Mouse (Mus musculus) limb, embryonic 14.5 days (tissue): ENCODE measurements around the gene Mtfr1l. TPM values are rescaled to one million over a fixed set of nuclear protein-coding genes. Genes with fewer than 3 reads are reported as not detected.

Experiments
- ATAC-seq: fragments of 200-750 bp; cut with Nextera tagmentation; 2 replicates; pipeline ENCODE4 v1.8.0; 2017; ENCODE audit warnings: low read depth, moderate number of reproducible peaks, moderate TSS enrichment; ENCODE audit not compliant: low FRiP score
- DNase-seq: peaks from one replicate; pipeline ENCODE4 v3.0.0-alpha.2; 2015; ENCODE audit warnings: low spot score
- H3K27ac ChIP-seq: fragments of 300-500 bp; sonication (generic); replicated peaks from 2 replicates; pipeline ENCODE4 v1.5.1; 2014; ENCODE audit warnings: low read depth, mild to moderate bottlenecking, low read length, moderate library complexity, mixed read lengths
- H3K27me3 ChIP-seq: fragments of 300-500 bp; sonication (generic); 2 replicates; pipeline ENCODE4 v1.6.1; 2014; ENCODE audit warnings: low read length, mixed read lengths; ENCODE audit not compliant: control insufficient read depth, insufficient read depth
- H3K36me3 ChIP-seq: fragments of 300-500 bp; sonication (generic); 2 replicates; pipeline ENCODE4 v1.6.1; 2014; ENCODE audit warnings: mild to moderate bottlenecking, low read length, moderate library complexity, mixed read lengths; ENCODE audit not compliant: control insufficient read depth, insufficient read depth
- H3K4me1 ChIP-seq: fragments of 300-500 bp; sonication (generic); 2 replicates; pipeline ENCODE4 v1.6.1; 2014; ENCODE audit warnings: antibody characterized with exemption, low read length, mixed read lengths; ENCODE audit not compliant: control insufficient read depth, insufficient read depth
- H3K4me2 ChIP-seq: fragments of 300-500 bp; sonication (generic); replicated peaks from 2 replicates; pipeline ENCODE4 v1.6.1; 2014; ENCODE audit warnings: low read depth, mild to moderate bottlenecking, low read length, moderate library complexity; ENCODE audit not compliant: severe bottlenecking
- H3K4me3 ChIP-seq: fragments of 300-500 bp; sonication (generic); replicated peaks from 2 replicates; pipeline ENCODE4 v1.5.1; 2014; ENCODE audit warnings: low read length
- H3K9ac ChIP-seq: fragments of 300-500 bp; sonication (generic); 2 replicates; pipeline ENCODE4 v1.6.1; 2014; ENCODE audit warnings: mild to moderate bottlenecking, low read depth, low read length, moderate library complexity; ENCODE audit not compliant: severe bottlenecking
- H3K9me3 ChIP-seq: fragments of 300-500 bp; sonication (generic); 2 replicates; pipeline ENCODE4 v1.6.1; 2016; ENCODE audit warnings: low read length; ENCODE audit not compliant: control insufficient read depth
- POLR2A ChIP-seq: fragments of 200-500 bp; IDR thresholded peaks from 2 replicates; pipeline ENCODE4 v1.8.0; 2012; ENCODE audit warnings: inconsistent platforms, mild to moderate bottlenecking, moderate library complexity, borderline replicate concordance; ENCODE audit not compliant: insufficient read depth, insufficient read length; ENCODE audit errors: extremely low read depth
- WGBS: fragments of 180-500 bp; shearing (Covaris S2); extraction: QIAGEN DNeasy Blood & Tissue Kit; methylation state at CpG from one replicate; pipeline ENCODE4 v1.1.7; 2014; 5-methylcytosine and 5-hydroxymethylcytosine counted together
- polyA plus RNA-seq, 2 experiments: library from polyadenylated mRNA; depleted of rRNA in 1 of 2; stranded (reverse) in 1 of 2; unstranded in 1 of 2; fragments of >200 nt; fragmentation: Nextera tagmentation in 1 of 2; extraction: Ambion mirVana in 1 of 2; gene quantifications; 2 replicates each; pipeline versions ENCODE4 v1.2.1 to v1.2.3; 2012 to 2014

Mtfr1l gene
- polyA plus RNA-seq, 2 experiments = 111 to 123 TPM

DNA sequence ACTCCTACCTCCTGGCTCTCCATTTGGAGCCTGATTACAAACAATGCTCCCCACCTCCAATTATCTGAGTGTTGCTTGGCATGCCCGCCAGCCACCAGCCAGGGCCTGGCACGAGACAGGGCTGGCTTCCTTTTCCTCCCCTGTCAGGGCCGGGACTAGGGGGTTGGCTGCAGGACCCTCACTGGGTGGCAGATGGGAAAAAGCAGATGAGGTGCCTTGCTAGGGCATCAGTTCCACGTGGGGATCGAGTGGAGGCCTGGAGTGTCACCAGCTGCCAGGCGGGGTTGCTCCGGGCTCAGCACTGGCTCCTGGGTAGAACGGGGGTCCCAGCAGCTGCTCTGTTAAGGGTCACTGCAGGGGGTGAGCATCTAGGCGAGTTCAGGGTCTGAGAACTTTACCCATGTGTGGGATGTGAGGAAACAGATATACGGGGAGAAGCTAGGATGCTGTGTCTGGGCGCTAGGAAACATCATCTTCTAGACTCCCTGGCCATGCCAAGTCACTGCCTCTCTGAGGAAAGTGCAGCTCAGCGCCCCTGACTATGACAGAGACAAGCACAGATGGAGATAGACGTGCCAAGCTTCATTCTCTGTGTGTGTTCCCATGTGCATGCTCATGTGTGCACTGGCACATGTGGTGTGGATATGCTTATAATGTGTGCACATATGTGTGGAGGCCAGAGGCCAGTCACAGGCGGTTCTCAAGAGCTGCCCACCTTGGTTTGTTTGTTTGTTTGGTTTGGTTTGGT lies 35.7 kb upstream of the Mtfr1l start:
- no peak overlapping the region for H3K27ac ChIP-seq
- ATAC-seq = no peak
- TF ChIP-seq POLR2A = no peak
- no peak overlapping the region for H3K4me3 ChIP-seq
- H3K9ac ChIP-seq = no peak overlapping the region
- WGBS = 73% methylated on average over 14 of the region's 14 CpGs
- no peaks in the 10 kb centered on the region for H3K9me3 ChIP-seq
- DNase-seq = no peak
- no peaks in the 10 kb centered on the region for H3K36me3 ChIP-seq
- no peak overlapping the region for H3K4me2 ChIP-seq
- no peaks in the 10 kb centered on the region for H3K4me1 ChIP-seq
- H3K27me3 ChIP-seq = no peaks in the 10 kb centered on the region

DNA sequence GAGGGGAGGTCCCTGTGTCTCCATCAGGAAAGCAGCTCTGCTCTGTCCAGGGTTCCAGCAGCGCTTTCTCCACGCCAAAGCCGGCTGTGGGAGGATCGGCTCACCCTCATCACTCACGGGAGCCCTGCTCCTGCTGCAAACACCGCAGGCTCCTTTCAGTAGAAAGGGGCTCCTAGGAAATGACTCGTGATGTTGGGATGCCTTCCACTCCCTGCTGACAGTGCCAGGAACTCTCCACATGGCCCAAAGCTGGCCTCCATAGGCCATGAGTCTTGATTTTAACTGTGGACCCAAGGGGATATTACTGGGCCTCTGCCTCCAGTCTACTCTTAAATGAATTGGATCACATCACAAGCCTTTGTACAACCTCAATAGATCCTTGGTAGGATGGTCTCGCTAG lies 34.6 kb upstream of the Mtfr1l start:
- no peak overlapping the region for H3K27ac ChIP-seq
- ATAC-seq (no peak), DNase-seq (no peak)
- H3K27me3 ChIP-seq = no peaks in the 10 kb centered on the region
- H3K9me3 ChIP-seq = no peaks in the 10 kb centered on the region
- H3K4me3 ChIP-seq = no peak overlapping the region
- H3K36me3 ChIP-seq = no peaks in the 10 kb centered on the region
- no peak overlapping the region for H3K9ac ChIP-seq
- TF ChIP-seq POLR2A = no peak
- no peak overlapping the region for H3K4me2 ChIP-seq
- no peaks in the 10 kb centered on the region for H3K4me1 ChIP-seq
- WGBS = 70% methylated on average over 8 of the region's 8 CpGs

DNA sequence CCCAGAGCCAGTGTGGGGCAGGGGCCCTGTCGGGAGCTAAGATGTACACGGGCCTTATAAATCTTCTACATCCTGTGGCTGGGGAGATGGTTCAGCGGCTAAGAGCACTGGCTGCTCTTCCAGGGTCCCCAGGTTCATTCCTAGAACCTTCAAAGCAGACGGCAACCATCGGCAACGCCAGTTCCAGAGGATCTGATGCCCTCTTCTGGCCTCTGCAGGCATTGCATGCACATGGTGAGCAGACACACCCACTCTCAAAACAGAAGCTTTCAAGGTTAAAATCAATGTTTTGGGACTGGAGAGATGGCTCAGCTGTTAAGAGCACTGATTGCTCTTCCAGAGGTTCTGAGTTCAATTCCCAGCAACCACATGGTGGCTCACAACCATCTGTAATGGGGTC lies 34.0 kb upstream of the Mtfr1l start:
- TF ChIP-seq POLR2A = no peak
- DNase-seq = no peak

DNA sequence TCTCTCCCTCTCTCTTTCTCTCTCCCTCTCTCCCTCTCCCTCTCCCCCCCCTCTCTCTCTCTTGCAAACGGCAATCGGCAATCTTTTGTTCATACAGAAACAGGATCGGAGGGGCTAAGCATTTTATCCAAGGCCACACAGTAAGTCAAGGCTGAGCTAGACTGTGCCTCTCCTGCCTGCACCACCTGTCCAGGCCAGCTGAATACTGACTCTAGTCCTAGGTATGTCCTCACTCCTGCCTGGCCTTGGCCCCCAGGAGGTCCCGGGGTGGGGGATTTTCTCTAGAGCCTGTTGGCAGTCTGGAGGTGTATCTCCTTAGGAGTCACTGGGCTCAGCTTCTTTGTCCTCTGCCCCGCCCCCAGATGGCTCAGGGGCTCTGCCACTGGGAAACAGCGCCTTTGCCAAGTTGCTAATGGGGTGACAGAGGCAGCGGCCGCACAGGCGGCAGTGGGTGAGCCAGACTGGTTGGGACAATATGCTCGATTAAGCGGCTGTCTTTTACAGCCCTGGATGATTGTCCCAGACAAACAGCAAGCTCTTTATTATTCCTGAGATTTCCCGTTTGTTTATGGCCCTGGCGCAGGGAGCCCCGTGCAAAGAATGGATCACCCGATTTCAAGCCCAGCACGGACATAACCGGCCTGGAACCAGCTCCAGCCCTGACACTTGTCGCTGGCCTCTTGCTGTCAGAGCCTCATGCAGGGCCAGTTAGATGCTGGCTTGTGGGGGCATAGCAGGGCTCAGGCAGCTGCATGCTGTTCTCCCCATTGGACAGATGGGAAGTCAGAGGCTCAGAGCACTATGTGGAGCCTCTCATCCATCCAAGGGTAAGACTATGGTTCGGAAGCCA lies 32.4 kb upstream of the Mtfr1l start:
- ATAC-seq (no peak), DNase-seq (no peak)
- Histone ChIP-seq H3K36me3 (no peaks in the 10 kb centered on the region), H3K9ac (no peak overlapping the region), H3K4me1 (no peaks in the 10 kb centered on the region), H3K27ac (no peak overlapping the region), H3K4me3 (no peak overlapping the region), H3K9me3 (no peaks in the 10 kb centered on the region), H3K27me3 (no peaks in the 10 kb centered on the region), H3K4me2 (no peak overlapping the region)
- TF ChIP-seq POLR2A = no peak
- 33% methylated on average over 19 of the region's 19 CpGs for WGBS

More for the DNA sequence above, 34.0 kb upstream of the Mtfr1l start:
- no peak for ATAC-seq
- Histone ChIP-seq H3K9ac (no peak overlapping the region), H3K36me3 (no peaks in the 10 kb centered on the region), H3K4me2 (no peak overlapping the region), H3K4me3 (no peak overlapping the region), H3K27ac (no peak overlapping the region), H3K27me3 (no peaks in the 10 kb centered on the region), H3K9me3 (no peaks in the 10 kb centered on the region), H3K4me1 (no peaks in the 10 kb centered on the region)
- WGBS = 80% methylated on average over 6 of the region's 6 CpGs

DNA sequence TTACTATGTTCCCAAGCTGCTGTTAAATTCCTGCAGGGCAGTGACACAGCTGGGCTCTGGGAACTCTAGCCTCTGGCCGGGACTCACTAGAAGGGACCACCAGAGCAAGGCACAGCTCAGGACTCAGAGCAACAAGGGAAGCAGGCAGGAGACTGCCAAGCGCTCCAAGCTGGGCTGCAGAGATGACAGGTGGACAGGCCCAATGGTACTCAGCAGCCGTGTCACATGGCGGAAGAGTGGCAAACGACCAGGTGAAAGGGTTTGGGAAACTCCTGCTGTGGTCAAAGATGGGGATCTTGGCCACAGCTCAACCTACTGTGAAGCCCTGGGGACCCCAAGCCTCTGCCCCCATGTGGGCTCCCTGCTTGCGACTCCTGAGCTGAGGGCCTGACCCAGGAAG lies 28.9 kb upstream of the Mtfr1l start:
- H3K27me3 ChIP-seq = no peaks in the 10 kb centered on the region
- no peak for TF ChIP-seq POLR2A

More for the DNA sequence above, 28.9 kb upstream of the Mtfr1l start:
- H3K27ac ChIP-seq = no peak overlapping the region
- H3K9me3 ChIP-seq = no peaks in the 10 kb centered on the region
- WGBS = 75% methylated on average over 6 of the region's 6 CpGs
- H3K4me3 ChIP-seq = no peak overlapping the region
- no peaks in the 10 kb centered on the region for H3K36me3 ChIP-seq
- no peak overlapping the region for H3K4me2 ChIP-seq
- ATAC-seq (no peak), DNase-seq (no peak)
- no peak overlapping the region for H3K9ac ChIP-seq
- no peaks in the 10 kb centered on the region for H3K4me1 ChIP-seq
